25 mouse cellular contexts compared by ENCODE assay signal in genomic region chr2:112556527-112556926, GRCm38 (mm10).
A peak's percentile ranks its signal among the peaks of the same experiment; 100 is the strongest.
DNase-seq lines count a peak whose midpoint lies in the region; TF ChIP-seq lines count a peak whose summit lies in the region.
"Had no signal": no experiment of that assay in that cellular context is flagged by ENCODE, and none has a peak within 500 bp of the region (broad histone marks: within the 10 kb centered on the region; RNA-seq: fewer than 3 reads in every experiment).

No protein-coding gene starts in this region.

- no peak for TF ChIP-seq POLR2A in CH12.LX (IDR thresholded peaks at IDR 0.05; ENCODE audit: low read depth, low read length)

- no peak for TF ChIP-seq RAD21 in CH12.LX (IDR thresholded peaks at IDR 0.05; ENCODE audit: low read depth, low read length)

- TF ChIP-seq EP300 in CH12.LX (IDR thresholded peaks at IDR 0.05; ENCODE audit: low read length), result peak; percentile 75

- peak overlapping the region in 1 of 3 experiments; percentile 11 for H3K4me3 ChIP-seq in CH12.LX (replicated peaks in 1 of 3; ENCODE audit: low read depth in 2 of 3, low read length in 2 of 3, poor library complexity in 1 of 3)
- H3K4me3 ChIP-seq: embryonic facial prominence, embryonic 13.5 days; embryonic facial prominence, embryonic 15.5 days; erythroblast, embryonic 14.5 days; forebrain, embryonic 13.5 days; forebrain, embryonic 15.5 days had no signal

- H3K27me3 ChIP-seq in CH12.LX (replicated peaks), result no peaks in the 10 kb centered on the region
- H3K27me3 ChIP-seq: embryonic facial prominence, embryonic 13.5 days; embryonic facial prominence, embryonic 15.5 days; forebrain, embryonic 13.5 days; forebrain, embryonic 15.5 days; Patski had no signal

- H3K36me3 ChIP-seq in CH12.LX (replicated peaks in 1 of 2; ENCODE audit: control insufficient read depth in 1 of 2, insufficient read depth in 1 of 2, low read length in 1 of 2), result peaks cover 0 to 4% of the 10 kb centered on the region in 2 experiments
- H3K36me3 ChIP-seq: embryonic facial prominence, embryonic 13.5 days; embryonic facial prominence, embryonic 15.5 days; forebrain, embryonic 15.5 days had no signal

- in situ Hi-C loops in CH12.LX (cut with MboI; ENCODE audit: low pct_ligation_motif_present, low pct_unique_long_range_greater_than_20kb, low sequenced_read_pairs), result no loop called here

- H3K4me2 ChIP-seq in CH12.LX (ENCODE audit: insufficient read depth, low read depth, poor library complexity, severe bottlenecking), result peak overlapping the region; percentile 30
- H3K4me2 ChIP-seq: embryonic facial prominence, embryonic 13.5 days; embryonic facial prominence, embryonic 15.5 days; forebrain, embryonic 13.5 days; forebrain, embryonic 15.5 days had no signal

- peak; percentile 23 for DNase-seq in CD4-positive helper T cell, adult 2 months (ENCODE audit: low read depth, low spot score)
- DNase-seq in CD4-positive, CD25-positive, alpha-beta regulatory T cell, adult 2 months (ENCODE audit: low read depth, low spot score), result peak; percentile 18
- peak; percentile 60 for DNase-seq in CH12.LX (ENCODE audit: extremely low read depth)
- peak; percentile 7 for DNase-seq in induced T-regulatory cell, adult 2 months (ENCODE audit: low read depth)
- no peak for DNase-seq in testis, postnatal 10 days (ENCODE audit: low spot score)
- no peak for DNase-seq in right cerebral cortex, postnatal 25 days
- no peak for DNase-seq in retina, embryonic 14.5 days (ENCODE audit: low spot score)
- no peak for DNase-seq in ovary, postnatal 14 days (ENCODE audit: low spot score)
- DNase-seq: adrenal gland, adult 2 months; adrenal gland, postnatal 10 days; adrenal gland, postnatal 25 days; cerebellum, adult 11 months; cerebellum, adult 18-20 months; cerebellum, adult 8-10 months; cerebellum, adult 9-11 months; cerebellum, postnatal 14 days; cerebellum, postnatal 36 days; embryo, embryonic 11 days; forebrain, postnatal 0 days had no signal

- H3K27ac ChIP-seq in CH12.LX (ENCODE audit: insufficient read depth, low read depth), result no peak overlapping the region
- H3K27ac ChIP-seq: embryonic facial prominence, embryonic 13.5 days; embryonic facial prominence, embryonic 15.5 days; forebrain, embryonic 13.5 days; forebrain, embryonic 15.5 days had no signal

- H3K79me2 ChIP-seq in CH12.LX (replicated peaks; ENCODE audit: control insufficient read depth, extremely low read depth, insufficient read depth, poor library complexity, severe bottlenecking), result no peaks in the 10 kb centered on the region

- no peak overlapping the region for H3K9ac ChIP-seq in CH12.LX (ENCODE audit: insufficient read depth, low read depth)
- H3K9ac ChIP-seq: embryonic facial prominence, embryonic 13.5 days; embryonic facial prominence, embryonic 15.5 days; forebrain, embryonic 13.5 days; forebrain, embryonic 15.5 days; forebrain, postnatal 0 days had no signal

- TF ChIP-seq CTCF in CH12.LX (conservative IDR thresholded peaks at IDR 0.05 in 1 of 2, IDR thresholded peaks at IDR 0.05 in 1 of 2; ENCODE audit: low read depth in 2 of 2, low read length in 2 of 2), result no peak

- no peaks in the 10 kb centered on the region for H3K9me3 ChIP-seq in CH12.LX (replicated peaks; ENCODE audit: low read length)
- H3K9me3 ChIP-seq: embryonic facial prominence, embryonic 13.5 days; embryonic facial prominence, embryonic 15.5 days; forebrain, embryonic 13.5 days; forebrain, embryonic 15.5 days had no signal

- peaks cover 5 to 19% of the 10 kb centered on the region in 2 experiments for H3K4me1 ChIP-seq in CH12.LX (ENCODE audit: control insufficient read depth in 1 of 2, insufficient read depth in 2 of 2)
- H3K4me1 ChIP-seq: embryonic facial prominence, embryonic 15.5 days; forebrain, embryonic 13.5 days; forebrain, embryonic 15.5 days had no signal

- dilution Hi-C loops in CH12.LX (cut with MboI; ENCODE audit: extremely low pct_ligation_motif_present, extremely low pct_unique_long_range_greater_than_20kb, low sequenced_read_pairs), result no loop called here

TF ChIP-seq in CH12.LX, 34 proteins besides CTCF, POLR2A, EP300 and RAD21:
- 0 out of 2 replicates have a peak, but pooled peaks have one; percentile 16 for TF ChIP-seq HCFC1 (IDR thresholded peaks at IDR 0.05; ENCODE audit: low read depth, low read length)
- no peak for TF ChIP-seq ETS1 (conservative IDR thresholded peaks at IDR 0.05; ENCODE audit: low read depth, low read length)
- peak; percentile 48; the same call in 1 of the 2 replicates for TF ChIP-seq MYC (IDR thresholded peaks at IDR 0.05; ENCODE audit: low read depth, low read length)
- TF ChIP-seq MAX (IDR thresholded peaks at IDR 0.05; ENCODE audit: low read length), result no peak
- TF ChIP-seq ZNF384 (IDR thresholded peaks at IDR 0.05; ENCODE audit: low read depth, low read length), result no peak
- 0 out of 2 replicates have a peak, but pooled peaks have one; percentile 27 for TF ChIP-seq BHLHE40 (IDR thresholded peaks at IDR 0.05; ENCODE audit: low read depth, low read length)
- 0 out of 2 replicates have a peak, but pooled peaks have one; percentile 54 for TF ChIP-seq RCOR1 (conservative IDR thresholded peaks at IDR 0.05; ENCODE audit: low read depth, low read length)
- TF ChIP-seq USF2 (conservative IDR thresholded peaks at IDR 0.05; ENCODE audit: low read depth, low read length), result no peak
- TF ChIP-seq MEF2A (IDR thresholded peaks at IDR 0.05; ENCODE audit: borderline replicate concordance, low read depth, low read length), result peak; percentile 61; the same call in 1 of the 2 replicates
- TF ChIP-seq MAZ (IDR thresholded peaks at IDR 0.05; ENCODE audit: low read depth, low read length), result 0 out of 2 replicates have a peak, but pooled peaks have one; percentile 24
- TF ChIP-seq IRF4 (IDR thresholded peaks at IDR 0.05; ENCODE audit: low read depth, low read length), result peak; percentile 74
- no peak for TF ChIP-seq MXI1 (IDR thresholded peaks at IDR 0.05; ENCODE audit: low read depth, low read length)
- no peak for TF ChIP-seq USF1 (IDR thresholded peaks at IDR 0.05; ENCODE audit: low read depth, low read length)
- no peak for TF ChIP-seq ZKSCAN1 (IDR thresholded peaks at IDR 0.05; ENCODE audit: borderline replicate concordance, low read depth, low read length)
- no peak for TF ChIP-seq SIN3A (IDR thresholded peaks at IDR 0.05; ENCODE audit: low read length)
- no peak for TF ChIP-seq SMC3 (IDR thresholded peaks at IDR 0.05; ENCODE audit: low read depth, low read length)
- no peak for TF ChIP-seq POLR2AphosphoS2 (IDR thresholded peaks at IDR 0.05; ENCODE audit: low read depth, low read length)
- TF ChIP-seq NELFE (IDR thresholded peaks at IDR 0.05; ENCODE audit: low read depth, low read length), result no peak
- no peak for TF ChIP-seq TBP (conservative IDR thresholded peaks at IDR 0.05; ENCODE audit: low read depth, low read length)
- no peak for TF ChIP-seq GABPA (IDR thresholded peaks at IDR 0.05; ENCODE audit: insufficient replicate concordance, low read depth, low read length)
- TF ChIP-seq NRF1 (IDR thresholded peaks at IDR 0.05; ENCODE audit: low read depth, low read length), result no peak
- TF ChIP-seq ELF1 (IDR thresholded peaks at IDR 0.05; ENCODE audit: low read depth, low read length), result no peak
- no peak for TF ChIP-seq ZC3H11A (IDR thresholded peaks at IDR 0.05; ENCODE audit: low read depth, low read length)
- TF ChIP-seq ZMIZ1 (IDR thresholded peaks at IDR 0.05; ENCODE audit: low read depth, low read length), result no peak; the same call in 1 of the 2 replicates
- no peak for TF ChIP-seq KAT2A (IDR thresholded peaks at IDR 0.05; ENCODE audit: insufficient replicate concordance, low read length)
- TF ChIP-seq TCF12 (IDR thresholded peaks at IDR 0.05; ENCODE audit: low read depth, low read length), result no peak
- no peak for TF ChIP-seq E2F4 (IDR thresholded peaks at IDR 0.05; ENCODE audit: insufficient replicate concordance, low read depth, low read length)
- peak; percentile 26; the same call in 1 of the 2 replicates for TF ChIP-seq CHD2 (IDR thresholded peaks at IDR 0.05; ENCODE audit: low read length)
- peak; percentile 53; the same call in 1 of the 2 replicates for TF ChIP-seq MAFK (IDR thresholded peaks at IDR 0.05; ENCODE audit: insufficient replicate concordance, low read length)
- TF ChIP-seq PAX5 (IDR thresholded peaks at IDR 0.05; ENCODE audit: low read length), result no peak
- peak; percentile 38; the same call in 1 of the 2 replicates for TF ChIP-seq JUN (IDR thresholded peaks at IDR 0.05; ENCODE audit: insufficient read depth, low read depth, low read length)
- no peak for TF ChIP-seq CHD1 (IDR thresholded peaks at IDR 0.05; ENCODE audit: low read depth, low read length)
- no peak for TF ChIP-seq UBTF (IDR thresholded peaks at IDR 0.05; ENCODE audit: low read depth, low read length)
- TF ChIP-seq JUND (conservative IDR thresholded peaks at IDR 0.05; ENCODE audit: low read depth, low read length), result peak; percentile 56; the same call in 1 of the 2 replicates

Comparison
In these comparisons a context has a peak if more than half of its experiments do, and no peak if none do; other contexts are left out.
1. DNase-seq: peak in CD4-positive helper T cell, adult 2 months (single experiment), CD4-positive, CD25-positive, alpha-beta regulatory T cell, adult 2 months (single experiment), CH12.LX (single experiment) and induced T-regulatory cell, adult 2 months (single experiment); none in testis, postnatal 10 days (single experiment), right cerebral cortex, postnatal 25 days (single experiment), retina, embryonic 14.5 days (single experiment) and ovary, postnatal 14 days (single experiment).